Mouse (Mus musculus) ES-Bruce4 (cell line): Measurements from ENCODE around the gene Maml3.

Source experiments
- CTCF ChIP-seq: IDR thresholded peaks from one replicate; pipeline ENCODE4 v1.8.1; 2011; ENCODE audit warnings: low read depth, low read length
- POLR2A ChIP-seq: IDR thresholded peaks from one replicate; pipeline ENCODE4 v1.8.1; 2011; ENCODE audit warnings: low read length; ENCODE audit not compliant: insufficient read depth

DNA sequence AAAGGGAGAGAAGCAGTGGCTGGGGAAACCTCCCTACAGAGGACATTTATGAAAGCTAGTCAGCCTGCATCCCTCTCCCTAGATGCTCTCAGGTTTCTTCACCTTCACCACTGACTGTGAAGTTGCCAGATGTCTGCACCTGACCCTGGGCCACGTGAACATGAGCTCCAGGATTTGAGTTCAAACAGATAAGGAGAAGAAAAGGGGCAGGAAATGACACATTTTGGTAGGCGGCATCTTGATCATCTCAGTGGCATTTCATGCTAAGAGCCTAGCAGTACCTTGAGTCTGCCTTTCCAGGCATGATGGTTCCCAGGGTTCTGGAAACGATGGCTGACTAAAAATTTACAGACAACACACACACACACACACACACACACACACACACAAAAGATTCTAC lies 345.3 kb downstream of the Maml3 start:
- TF ChIP-seq CTCF: no peak
- no peak for TF ChIP-seq POLR2A
